Mouse (Mus musculus) small intestine, adult 2 months (tissue): ENCODE measurements at regions not wholly inside any gene's neighbourhood (a gene's known extent, or its start where the extent isn't known, plus 50 kb on each side); places are given as distances from the start of the nearest gene placed in this dataset.

Experiments used
- CTCF ChIP-seq: fragments of 200-500 bp; IDR thresholded peaks from 2 replicates; pipeline ENCODE4 v1.5.1; 2012; ENCODE audit warnings: low read depth, mild to moderate bottlenecking, control low read depth, inconsistent platforms, low read length, moderate library complexity, mixed read lengths; ENCODE audit not compliant: insufficient replicate concordance, insufficient read length; ENCODE audit errors: extremely low read depth
- POLR2A ChIP-seq: fragments of 200-500 bp; IDR thresholded peaks from 2 replicates; pipeline ENCODE4 v1.6.1; 2012; ENCODE audit warnings: low read depth, mild to moderate bottlenecking, control low read depth, inconsistent platforms, low read length, moderate library complexity

DNA sequence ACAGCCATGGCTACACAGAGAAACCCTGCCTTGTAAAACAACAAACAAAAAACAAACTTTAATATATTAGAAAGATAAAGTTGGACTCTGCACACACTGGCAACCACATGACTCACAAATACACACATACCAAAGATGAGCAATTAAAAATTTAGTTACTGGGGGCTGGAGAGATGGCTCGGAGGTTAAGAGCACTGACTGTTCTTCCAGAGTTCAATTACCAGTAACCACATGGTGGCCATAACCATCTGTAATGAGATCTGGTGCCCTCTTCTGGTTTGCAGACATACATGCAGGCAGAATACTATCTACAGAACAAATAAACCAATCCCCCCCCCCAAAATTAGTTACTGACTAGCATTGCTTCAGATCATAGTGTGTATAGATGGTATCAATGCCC lies 58.7 kb upstream of the Zfp366 start:
- TF ChIP-seq CTCF, result no peak
- no peak for TF ChIP-seq POLR2A
